24 mouse cellular contexts compared by ENCODE assay signal in genomic region chr3:85521311-85521907, GRCm38 (mm10). TPM values are rescaled to one million over a fixed set of nuclear protein-coding genes. Genes with fewer than 3 reads are reported as not detected.
DNase-seq lines count a peak whose midpoint lies in the region; ATAC-seq and TF ChIP-seq lines count a peak whose summit lies in the region.
"Had no signal": no experiment of that assay in that cellular context is flagged by ENCODE, and none has a peak within 500 bp of the region (broad histone marks: within the 10 kb centered on the region; RNA-seq: fewer than 3 reads in every experiment).

No protein-coding gene starts in this region.

- ATAC-seq in frontal cortex, adult (ENCODE audit: low TSS enrichment) = peak; percentile 93
- ATAC-seq in inflammation-experienced regulatory T-cells, adult 6 months = no peak
- ATAC-seq: Patski had no signal

- no peak for DNase-seq in heart, adult 2 months
- DNase-seq in heart, adult 8-10 months (ENCODE audit: low spot score) = no peak
- DNase-seq in left cerebral cortex, adult 18-20 months (ENCODE audit: low spot score in 2 of 2) = peak; percentile 72 to 73
- DNase-seq in right cerebral cortex, postnatal 10 days (ENCODE audit: low spot score in 2 of 2) = peak; percentile 67 to 85
- no peak for DNase-seq in spleen, postnatal 10 days (ENCODE audit: low spot score in 2 of 2)
- no peak for DNase-seq in thymus, postnatal 10 days (ENCODE audit: low spot score in 2 of 2)
- DNase-seq: adrenal gland, postnatal 10 days; cerebellum, adult 18-20 months; cerebellum, postnatal 36 days; gastrocnemius, postnatal 36 days; kidney, adult 2 months; kidney, postnatal 14 days; thymus, adult 18-20 months had no signal

- H3K79me2 ChIP-seq in heart, adult 2 months (replicated peaks; ENCODE audit: control insufficient read depth, insufficient read depth, low read length) = no peaks in the 10 kb centered on the region

- no peak overlapping the region for H3K4me3 ChIP-seq in heart, adult 2 months
- H3K4me3 ChIP-seq: embryonic facial prominence, embryonic 10.5 days; forebrain, embryonic 12.5 days; heart, embryonic 10.5 days; hindbrain, embryonic 10.5 days; limb, embryonic 15.5 days; liver, embryonic 15.5 days; midbrain, embryonic 12.5 days; neural tube, embryonic 13.5 days had no signal

- no peaks in the 10 kb centered on the region for H3K36me3 ChIP-seq in heart, adult 2 months (ENCODE audit: control insufficient read depth, insufficient read depth, low read length)
- H3K36me3 ChIP-seq: embryonic facial prominence, embryonic 10.5 days; forebrain, embryonic 12.5 days; heart, embryonic 10.5 days; hindbrain, embryonic 10.5 days; limb, embryonic 15.5 days; liver, embryonic 15.5 days; midbrain, embryonic 12.5 days; neural tube, embryonic 13.5 days had no signal

- peaks cover 5% of the 10 kb centered on the region for H3K4me1 ChIP-seq in heart, adult 2 months (ENCODE audit: control insufficient read depth, insufficient read depth, low read length)
- H3K4me1 ChIP-seq: forebrain, embryonic 12.5 days; liver, embryonic 15.5 days; midbrain, embryonic 12.5 days had no signal

- TF ChIP-seq EP300 in heart, adult 2 months (IDR thresholded peaks at IDR 0.05; ENCODE audit: insufficient read depth, low read depth, low read length) = no peak

- intact Hi-C loops in heart, adult 2 months (cut with DNase I) = no loop called here

- no peak for TF ChIP-seq CTCF in heart, adult 2 months (IDR thresholded peaks at IDR 0.05)

- H3K27me3 ChIP-seq in heart, adult 2 months (ENCODE audit: control insufficient read depth, insufficient read depth, low read length) = no peaks in the 10 kb centered on the region
- H3K27me3 ChIP-seq: forebrain, embryonic 12.5 days; limb, embryonic 15.5 days; liver, embryonic 15.5 days; midbrain, embryonic 12.5 days; neural tube, embryonic 13.5 days had no signal

- peak overlapping the region; percentile 31; the same call in 1 of the 2 replicates for H3K27ac ChIP-seq in heart, adult 2 months
- H3K27ac ChIP-seq: embryonic facial prominence, embryonic 10.5 days; forebrain, embryonic 12.5 days; heart, embryonic 10.5 days; hindbrain, embryonic 10.5 days; limb, embryonic 15.5 days; liver, embryonic 15.5 days; midbrain, embryonic 12.5 days; neural tube, embryonic 13.5 days had no signal

- WGBS in heart, adult 2 months = 42% methylated on average over 1 of the region's 1 CpGs

- TF ChIP-seq POLR2A in heart, adult 2 months (IDR thresholded peaks at IDR 0.05; ENCODE audit: insufficient read depth, low read depth, low read length) = no peak

- H3K9ac ChIP-seq in heart, adult 2 months (ENCODE audit: low read depth, low read length) = no peak overlapping the region
- H3K9ac ChIP-seq: forebrain, embryonic 12.5 days; limb, embryonic 15.5 days; liver, embryonic 15.5 days; midbrain, embryonic 12.5 days; neural tube, embryonic 13.5 days had no signal

RNA-seq across cellular contexts. Expression of gene Gatb, which starts 52.5 kb away (rescaled TPM):
- 10 to 100 TPM; 45.6 to 49.7 TPM for total RNA-seq in heart, adult 2 months (2021)
- polyA plus RNA-seq in heart, adult 2 months (2012; rRNA removed) = 22.0 and 40.1 TPM in 2 replicates
- 10 to 100 TPM; 50.0 to 58.3 (median 53.4) TPM for total RNA-seq in heart, adult 8-10 months (2022)
- 10 to 100 TPM; 17.4 to 21.4 TPM for total RNA-seq in left cerebral cortex, adult 18-20 months (2021)
- 10 to 100 TPM; 14.5 to 21.5 (median 18.3) TPM for polyA plus RNA-seq in inflammation-experienced regulatory T-cells, adult 6 months (2017; shearing (Covaris generic))

Comparison
In these comparisons a context has a peak if more than half of its experiments do, and no peak if none do; other contexts are left out.
1. DNase-seq: peak in left cerebral cortex, adult 18-20 months (2 of 2) and right cerebral cortex, postnatal 10 days (2 of 2); none in heart, adult 2 months (0 of 2), heart, adult 8-10 months (single experiment), spleen, postnatal 10 days (0 of 2) and thymus, postnatal 10 days (0 of 2).